Mouse (Mus musculus) layer of hippocampus, postnatal 36 days (tissue): ENCODE measurements around the gene Cdk5r1. TPM values are rescaled to one million over a fixed set of nuclear protein-coding genes. Genes with fewer than 3 reads are reported as not detected.

Source experiments
- DNase-seq, 2 experiments: peaks; one replicate each; pipeline ENCODE4 v3.0.0; 2022
- total RNA-seq, 2 experiments: library from RNA; stranded (reverse); gene quantifications; 2 replicates each; pipeline ENCODE4 v1.2.3; 2021

Cdk5r1 gene
- total RNA-seq, 2 experiments from 2014 or later = 226 to 242 TPM

DNA sequence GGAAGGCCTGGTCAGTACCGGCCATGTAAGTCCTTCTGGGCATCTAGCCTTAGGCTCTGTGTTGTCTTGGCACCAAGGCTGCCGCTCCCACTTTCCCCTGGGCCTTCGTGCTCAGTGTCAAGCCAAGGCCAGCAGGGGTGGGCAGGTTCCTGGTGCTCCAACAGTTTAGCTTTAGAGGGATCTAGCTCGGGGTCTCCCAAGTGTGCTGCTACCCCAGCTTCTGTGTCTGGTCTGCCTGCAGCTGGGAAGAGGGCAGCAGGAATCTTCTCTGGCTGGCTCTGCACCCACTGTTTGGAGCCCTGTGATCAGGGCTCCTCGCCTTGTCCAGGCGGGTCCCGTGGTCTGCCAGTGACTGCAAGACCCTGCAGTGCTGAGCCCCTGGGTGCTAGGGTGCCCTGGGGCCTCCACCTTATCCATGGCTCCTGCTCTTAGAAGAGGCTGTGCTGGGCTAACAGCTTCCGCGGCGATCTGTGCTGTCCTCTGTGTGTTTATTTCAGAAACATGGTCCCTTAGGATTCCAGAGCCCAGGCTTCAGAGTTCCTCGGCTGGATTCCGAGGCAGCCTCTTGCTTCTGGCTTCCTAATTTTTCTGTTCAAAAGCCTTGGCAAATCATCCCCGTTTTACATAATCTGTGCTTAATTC lies 4.7 kb downstream of the Cdk5r1 start:
- DNase-seq = no peak

DNA sequence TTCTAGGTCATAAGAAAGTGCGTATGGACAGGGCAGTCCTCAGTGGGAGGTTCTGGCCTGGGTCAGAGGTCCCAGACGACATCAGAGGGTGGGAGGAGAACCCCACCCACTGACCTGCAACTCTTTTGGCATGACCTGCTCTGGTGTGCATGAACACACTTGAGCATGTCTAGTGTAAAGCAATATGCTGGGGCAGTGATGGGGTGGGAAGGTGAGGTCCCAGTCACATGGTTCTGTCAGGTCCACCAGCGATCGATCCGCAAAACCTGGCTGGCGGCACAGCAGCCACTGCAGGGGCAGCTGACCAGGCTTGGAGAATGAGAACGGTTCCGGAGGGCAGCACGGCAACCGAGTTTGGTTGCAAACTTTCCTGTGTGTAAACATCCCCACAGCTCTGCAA lies 5.5 kb downstream of the Cdk5r1 start:
- DNase-seq = no peak

DNA sequence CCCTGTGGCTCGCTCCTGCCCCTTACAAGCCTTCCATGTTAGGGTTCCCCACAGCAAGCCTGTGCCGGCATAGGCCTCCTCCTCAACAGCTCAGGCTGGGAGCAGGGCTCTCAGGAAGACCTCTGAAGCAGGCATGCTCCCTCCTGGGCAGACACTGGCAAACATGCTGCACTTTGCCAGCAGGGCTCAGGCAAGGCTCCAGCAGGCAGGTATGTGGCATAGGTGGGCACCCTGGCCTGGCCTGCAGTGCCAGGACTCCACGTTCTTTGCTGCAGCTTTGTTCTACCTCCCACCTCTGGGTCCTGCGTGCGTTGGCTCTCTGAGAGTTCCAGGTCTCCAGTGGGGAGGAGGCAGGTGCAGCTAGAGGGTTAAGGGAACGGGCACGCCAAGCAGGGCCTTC lies 6.1 kb downstream of the Cdk5r1 start:
- no peak for DNase-seq

DNA sequence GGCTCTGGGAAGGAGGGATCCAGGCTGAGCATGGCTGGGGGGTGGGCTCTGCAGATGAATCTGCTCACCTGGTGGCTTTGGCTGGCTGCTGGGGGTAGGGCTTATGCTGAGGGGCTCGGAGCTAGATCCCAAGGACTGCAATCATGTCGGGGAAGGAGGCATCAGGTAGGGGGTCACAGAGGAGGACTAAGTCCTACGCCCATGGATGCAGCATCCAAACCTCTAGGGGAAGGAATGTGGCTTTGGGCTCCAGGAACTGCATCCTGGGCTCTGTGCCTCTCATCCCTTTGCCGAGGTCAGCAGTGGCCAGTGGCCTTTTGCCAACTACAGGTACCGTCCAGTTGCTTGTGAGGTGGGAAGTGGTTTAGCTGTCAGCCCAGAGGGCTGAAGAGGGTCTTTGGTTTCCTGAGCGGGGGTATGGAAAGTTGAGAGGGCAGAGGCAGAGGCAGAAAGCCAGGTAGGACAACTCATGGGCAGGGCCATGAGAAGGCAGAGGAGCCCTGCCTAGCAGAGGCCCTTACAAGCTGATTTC lies 6.8 kb downstream of the Cdk5r1 start:
- no peak for DNase-seq

DNA sequence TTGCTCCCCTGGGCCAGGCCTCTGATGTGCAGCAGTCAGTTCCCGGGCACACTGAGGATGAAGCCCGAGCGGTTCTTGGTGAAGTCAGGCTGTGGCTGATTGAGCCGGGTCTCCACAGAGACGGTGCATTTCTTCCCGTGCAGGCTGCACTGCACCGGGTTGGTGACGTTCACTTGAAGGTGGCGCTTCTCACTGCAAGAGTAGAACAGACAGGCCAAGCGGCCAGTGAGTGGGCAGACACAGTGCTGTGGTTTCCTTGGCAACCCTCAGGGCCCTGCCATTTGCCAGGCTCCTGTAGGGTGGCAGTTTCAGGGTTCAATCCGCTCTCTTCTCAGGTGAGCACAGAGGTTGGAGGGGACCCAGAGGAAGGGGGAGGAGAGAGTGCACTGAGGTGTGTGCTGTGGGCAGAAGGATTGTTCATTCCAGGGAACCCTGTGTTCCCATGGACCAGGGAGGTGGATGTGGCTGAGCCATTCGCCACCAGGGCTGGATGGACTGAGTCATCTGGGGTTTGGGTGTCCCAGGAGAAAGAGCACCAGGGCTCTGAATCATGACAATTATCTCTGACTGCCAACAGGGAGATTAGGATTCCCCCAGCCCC lies 7.5 kb downstream of the Cdk5r1 start:
- DNase-seq = peak; percentile 72 to 78

- no peak for DNase-seq
These were observed 8.3 kb downstream of the Cdk5r1 start for GRCm38 (mm10) chr11:80485120-80485551.

DNA sequence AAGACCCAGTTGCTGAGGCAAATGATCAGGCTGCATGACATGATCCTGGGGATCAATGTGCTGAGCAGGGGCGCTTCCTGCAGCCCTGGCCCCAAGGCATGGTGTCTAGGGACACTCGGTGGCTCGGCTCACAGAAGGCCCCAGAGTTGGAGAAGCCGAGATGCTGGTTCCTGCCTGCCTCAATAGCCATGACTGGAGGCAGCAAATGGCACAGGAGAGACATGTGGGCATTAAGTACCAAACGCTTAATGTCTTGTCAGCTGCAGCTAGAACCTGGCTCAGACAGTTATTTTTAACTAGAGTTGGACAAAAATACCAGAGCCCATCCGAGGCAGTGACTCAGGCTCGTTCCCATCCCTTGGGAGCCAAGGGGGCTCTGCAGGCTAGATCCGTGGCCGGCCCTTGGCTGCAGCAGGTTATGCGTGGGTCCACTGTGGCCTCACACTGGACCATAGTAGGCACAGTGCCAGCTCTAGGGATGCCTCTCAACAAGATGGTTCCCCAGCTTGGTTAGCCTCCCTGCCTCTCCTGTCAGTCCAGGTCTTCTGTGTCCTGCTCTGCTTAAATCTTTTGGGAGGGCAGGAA lies 8.9 kb downstream of the Cdk5r1 start:
- no peak for DNase-seq

GRCm38 (mm10) chr11:80487904-80488587 lies 11.2 kb downstream of the Cdk5r1 start:
- no peak for DNase-seq

DNA sequence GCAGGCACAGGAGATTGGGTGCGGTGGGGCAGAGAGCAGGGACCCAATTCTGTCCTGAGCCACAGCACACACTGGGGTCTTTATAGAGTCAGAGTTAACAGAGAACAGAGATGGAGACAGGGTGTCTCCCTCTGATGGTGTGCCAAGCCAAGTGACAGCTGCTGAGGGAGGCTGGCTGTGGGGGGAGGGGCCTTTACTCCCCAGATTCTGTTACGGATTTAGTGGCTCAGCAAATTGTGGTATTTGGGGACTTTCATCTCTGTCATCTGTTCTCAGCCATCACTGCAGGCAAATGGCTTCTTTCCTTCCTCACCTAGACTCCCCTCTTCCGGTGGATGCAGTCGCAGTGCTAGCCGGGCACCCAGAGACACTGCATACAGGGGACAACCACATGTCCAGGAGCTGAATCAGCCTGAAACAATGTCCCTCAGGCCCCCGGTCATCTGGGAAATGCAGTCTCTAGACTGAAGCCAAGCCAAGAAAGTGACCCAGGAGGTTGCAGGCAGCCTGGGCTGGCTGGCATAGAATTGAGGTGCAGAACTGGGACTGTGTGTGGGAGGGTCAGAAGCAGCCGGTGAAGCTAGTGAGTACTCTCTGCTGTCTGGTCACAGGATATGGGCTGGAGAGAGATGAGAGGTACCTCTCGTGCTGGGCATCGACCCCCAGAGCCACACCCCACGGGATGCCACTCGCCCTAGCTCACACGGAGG lies 12.5 kb downstream of the Cdk5r1 start:
- peak; percentile 76 to 83 for DNase-seq

GRCm38 (mm10) chr11:80489882-80490196 lies 13.0 kb downstream of the Cdk5r1 start:
- no peak for DNase-seq

- no peak for DNase-seq
These were observed 14.0 kb downstream of the Cdk5r1 start for GRCm38 (mm10) chr11:80490831-80491230.

GRCm38 (mm10) chr11:80493186-80493585 lies 16.4 kb downstream of the Cdk5r1 start:
- DNase-seq = no peak

GRCm38 (mm10) chr11:80494852-80495251 lies 18.0 kb downstream of the Cdk5r1 start:
- no peak for DNase-seq

GRCm38 (mm10) chr11:80495972-80496371 lies 19.1 kb downstream of the Cdk5r1 start:
- DNase-seq = no peak

- DNase-seq = no peak
These were observed 19.8 kb downstream of the Cdk5r1 start for GRCm38 (mm10) chr11:80496640-80497039.

GRCm38 (mm10) chr11:80497225-80497919 lies 20.5 kb downstream of the Cdk5r1 start:
- no peak for DNase-seq

DNA sequence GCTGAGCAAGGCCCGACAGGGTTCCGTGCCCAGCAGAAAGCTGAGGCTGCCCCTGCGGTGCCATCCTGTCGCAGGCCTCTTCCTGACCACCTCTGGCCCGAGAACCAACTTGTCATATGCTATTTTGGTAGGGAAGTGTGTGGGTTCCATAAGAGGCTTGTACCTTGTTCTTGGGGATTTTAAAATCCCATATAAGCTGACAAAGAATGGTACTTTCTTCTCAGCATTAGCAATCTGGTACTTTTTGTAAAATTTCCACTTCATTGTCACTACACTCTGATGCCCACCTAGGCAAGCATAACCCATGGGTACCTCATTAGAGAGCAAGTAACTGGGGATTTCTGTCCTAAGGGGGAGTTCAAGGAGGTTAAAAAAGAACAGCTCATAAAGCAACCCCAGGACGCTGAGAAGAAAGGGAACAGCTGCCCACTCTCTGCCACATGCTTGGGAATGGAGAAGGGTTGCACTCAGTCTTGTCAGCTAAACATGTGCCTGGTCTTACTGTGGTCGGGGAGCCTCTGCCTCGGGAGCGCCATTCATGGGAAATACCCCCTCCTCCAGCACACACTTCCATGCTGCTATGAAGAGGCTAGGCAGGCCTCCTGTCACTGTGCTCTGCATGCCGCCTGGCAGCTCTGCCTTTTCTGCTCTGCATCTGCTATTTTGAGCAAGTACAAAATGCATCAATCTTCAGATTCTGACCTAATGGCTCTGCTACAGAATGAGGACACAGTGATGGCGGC lies 21.7 kb downstream of the Cdk5r1 start:
- DNase-seq = no peak

DNA sequence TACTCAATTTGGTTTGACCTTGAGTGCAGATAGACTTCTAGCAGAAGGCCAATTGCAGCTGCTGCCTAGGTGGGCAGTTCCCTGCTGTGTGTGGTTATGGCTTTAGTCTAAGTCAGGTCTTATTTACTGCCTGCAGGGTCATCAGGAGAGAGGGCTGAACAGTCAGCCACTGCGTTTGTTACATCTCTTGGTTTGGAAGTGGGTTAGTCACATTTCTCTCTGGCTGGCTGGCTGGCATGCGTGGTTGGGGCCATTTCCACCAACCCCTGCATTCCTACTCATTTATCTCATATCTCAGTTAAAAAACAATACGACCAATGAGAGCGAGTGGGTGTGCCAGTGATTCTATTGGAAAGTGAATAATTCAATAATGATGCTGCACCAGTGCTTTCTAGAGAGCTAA lies 22.7 kb downstream of the Cdk5r1 start:
- no peak for DNase-seq

- DNase-seq = no peak
These were observed 26.5 kb downstream of the Cdk5r1 start for GRCm38 (mm10) chr11:80503281-80503680.

GRCm38 (mm10) chr11:80503726-80504452 lies 27.1 kb downstream of the Cdk5r1 start:
- DNase-seq = peak; percentile 87 to 90
